Mouse (Mus musculus): ENCODE data around the gene Aox3. TPM values are rescaled to one million over a fixed set of nuclear protein-coding genes. Genes with fewer than 3 reads are reported as not detected.

The Aox3 gene
- polyA plus RNA-seq, 1 experiment from 2014 or later: 0.38 TPM

DNA sequence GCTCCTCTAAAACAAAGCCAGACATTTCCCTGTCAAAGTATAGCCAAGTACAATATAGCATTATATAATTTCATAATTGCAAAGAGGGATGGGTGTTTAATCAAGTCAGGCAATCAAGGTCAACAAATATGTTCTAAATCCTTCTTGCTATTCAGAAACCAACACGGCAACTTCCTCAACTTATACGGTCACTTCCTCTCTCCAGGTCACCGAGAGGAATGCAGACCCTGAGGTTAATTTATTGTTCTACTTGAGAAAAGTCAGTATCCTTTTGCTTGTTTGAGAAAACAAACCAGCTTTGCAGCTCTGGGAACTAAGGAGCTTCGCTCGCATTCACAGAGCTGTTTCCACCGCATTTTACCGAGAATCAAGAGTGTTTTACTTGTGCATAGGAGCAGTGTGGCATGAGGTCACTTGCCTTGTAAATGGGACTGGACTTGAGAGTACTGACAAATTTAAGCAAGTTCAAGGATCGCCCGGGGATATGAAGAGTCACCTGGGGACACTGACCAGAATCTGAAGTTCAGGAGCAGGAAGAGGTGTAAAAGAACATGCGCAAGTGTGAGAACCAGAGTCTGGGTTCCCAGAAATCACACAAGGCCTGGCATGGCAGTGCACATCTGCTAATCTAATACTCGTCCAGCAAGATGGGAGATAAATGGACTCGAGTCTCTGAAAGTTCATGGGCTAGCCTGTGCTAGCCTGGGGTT is 1.9 kb downstream of the Aox3 start:
- H3K4me3 ChIP-seq (ENCODE audit: low read length): no peak overlapping the region
- H3K9me3 ChIP-seq (ENCODE audit: control insufficient read depth, low read length): no peaks in the 10 kb centered on the region
- H3K4me1 ChIP-seq (ENCODE audit: control insufficient read depth, insufficient read depth, low read depth, low read length): no peaks in the 10 kb centered on the region
- 77% methylated on average over 12 of the region's 12 CpGs for WGBS
- H3K36me3 ChIP-seq (ENCODE audit: control insufficient read depth, insufficient read depth, low read length): no peaks in the 10 kb centered on the region
- no peak for ATAC-seq
- no peaks in the 10 kb centered on the region for H3K27me3 ChIP-seq (replicated peaks; ENCODE audit: control insufficient read depth, insufficient read depth, low read length)
- no peak overlapping the region for H3K27ac ChIP-seq (ENCODE audit: low read depth, low read length)
- no peak overlapping the region for H3K4me2 ChIP-seq (ENCODE audit: low read length)
- H3K9ac ChIP-seq (ENCODE audit: low read depth, low read length): no peak overlapping the region

DNA sequence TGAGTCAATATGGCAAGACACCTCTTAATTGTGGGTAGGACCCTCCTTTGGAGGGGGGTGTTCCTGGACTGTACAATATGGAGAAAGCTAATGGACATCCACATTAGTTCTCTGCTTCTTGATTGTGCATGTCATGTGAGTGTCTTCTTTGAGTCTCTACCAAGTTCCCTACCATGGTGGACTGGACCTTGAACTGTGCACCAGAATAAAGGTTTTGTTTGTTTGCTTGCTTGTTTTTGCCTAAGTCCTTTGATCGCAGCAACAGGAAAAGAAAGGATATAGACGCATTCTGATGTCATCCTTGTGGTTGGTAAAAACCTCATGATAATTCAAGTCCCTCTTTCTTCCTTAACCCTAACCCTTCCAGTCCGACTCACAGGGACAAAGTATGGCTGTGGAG is 5.3 kb downstream of the Aox3 start:
- ATAC-seq: no peak
- H3K27me3 ChIP-seq (replicated peaks; ENCODE audit: control insufficient read depth, insufficient read depth, low read length): no peaks in the 10 kb centered on the region
- H3K36me3 ChIP-seq (ENCODE audit: control insufficient read depth, insufficient read depth, low read length): no peaks in the 10 kb centered on the region
- H3K27ac ChIP-seq (ENCODE audit: low read depth, low read length): no peak overlapping the region
- no peak overlapping the region for H3K4me3 ChIP-seq (ENCODE audit: low read length)
- H3K9me3 ChIP-seq (ENCODE audit: control insufficient read depth, low read length): no peaks in the 10 kb centered on the region
- no peak overlapping the region for H3K9ac ChIP-seq (ENCODE audit: low read depth, low read length)
- H3K4me2 ChIP-seq (ENCODE audit: low read length): no peak overlapping the region
- H3K4me1 ChIP-seq (ENCODE audit: control insufficient read depth, insufficient read depth, low read depth, low read length): no peaks in the 10 kb centered on the region
- WGBS: 92% methylated on average over 3 of the region's 3 CpGs

DNA sequence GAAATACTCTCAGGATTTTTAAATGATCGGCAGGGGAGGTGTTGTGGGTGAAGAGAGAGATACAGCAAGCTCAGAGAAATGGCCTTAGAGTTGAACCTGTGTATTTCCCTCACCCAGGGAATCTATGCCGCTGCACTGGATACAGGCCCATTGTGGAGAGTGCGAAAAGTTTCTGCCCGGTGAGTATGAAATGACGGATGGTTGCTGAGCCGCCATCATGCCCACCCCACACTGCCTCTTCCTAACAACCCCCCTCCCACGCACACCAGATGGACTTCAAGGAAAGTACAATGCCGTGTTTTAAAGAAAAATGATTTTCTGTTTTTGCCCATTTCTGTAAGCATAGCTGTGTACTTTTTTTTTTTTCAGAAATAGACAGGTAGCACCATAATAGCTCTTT is 12.0 kb downstream of the Aox3 start:
- Histone ChIP-seq H3K9me3 (ENCODE audit: control insufficient read depth, low read length) (no peaks in the 10 kb centered on the region), H3K27ac (ENCODE audit: low read depth, low read length) (no peak overlapping the region), H3K4me2 (ENCODE audit: low read length) (no peak overlapping the region), H3K9ac (ENCODE audit: low read depth, low read length) (no peak overlapping the region), H3K36me3 (ENCODE audit: control insufficient read depth, insufficient read depth, low read length) (no peaks in the 10 kb centered on the region), H3K4me3 (ENCODE audit: low read length) (no peak overlapping the region), H3K27me3 (replicated peaks; ENCODE audit: control insufficient read depth, insufficient read depth, low read length) (no peaks in the 10 kb centered on the region), H3K4me1 (ENCODE audit: control insufficient read depth, insufficient read depth, low read depth, low read length) (no peaks in the 10 kb centered on the region)
- ATAC-seq: no peak
- 87% methylated on average over 8 of the region's 8 CpGs for WGBS

DNA sequence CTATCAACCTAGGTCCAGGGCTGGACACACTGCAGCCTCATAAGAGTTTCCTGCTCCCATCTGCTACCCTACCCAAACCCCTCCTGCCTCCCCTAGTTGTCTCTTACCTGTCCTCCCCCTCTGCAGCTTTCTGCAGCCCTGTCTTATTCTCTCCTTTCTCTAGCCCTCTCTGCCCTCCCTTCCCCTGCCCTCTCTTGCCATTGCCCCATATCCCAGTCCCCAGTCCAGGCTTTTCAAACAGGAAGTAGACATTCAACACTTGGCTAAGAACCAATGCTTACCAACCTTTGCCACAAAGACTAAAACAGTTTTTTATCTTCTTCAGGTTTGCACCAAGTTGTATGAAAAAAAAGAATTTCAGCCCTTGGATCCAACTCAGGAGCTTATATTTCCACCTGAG is 25.0 kb downstream of the Aox3 start:
- H3K27ac ChIP-seq (ENCODE audit: low read depth, low read length): no peak overlapping the region

DNA sequence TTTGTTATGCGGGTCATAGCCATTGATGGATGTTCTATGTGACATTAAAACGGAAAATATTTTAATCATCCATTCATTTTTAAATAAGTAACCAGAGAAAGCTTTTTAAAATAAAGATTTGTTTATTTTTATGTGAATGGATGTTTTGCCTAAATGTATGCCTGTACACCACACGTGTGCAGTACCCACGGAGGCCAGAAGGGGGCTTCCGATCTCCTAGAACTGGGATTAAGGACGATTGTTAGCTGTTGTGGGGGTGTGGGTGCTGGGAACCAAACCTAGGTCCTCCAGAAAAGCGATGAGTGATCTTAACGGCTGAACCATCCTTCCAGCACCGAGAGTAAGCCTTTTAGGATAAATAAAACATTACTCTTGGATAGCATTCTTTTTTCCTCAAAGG is 26.1 kb downstream of the Aox3 start:
- no peak overlapping the region for H3K9ac ChIP-seq (ENCODE audit: low read depth, low read length)
- 89% methylated on average over 9 of the region's 9 CpGs for WGBS
- H3K27ac ChIP-seq (ENCODE audit: low read depth, low read length): no peak overlapping the region
- H3K27me3 ChIP-seq (replicated peaks; ENCODE audit: control insufficient read depth, insufficient read depth, low read length): no peaks in the 10 kb centered on the region
- H3K4me3 ChIP-seq (ENCODE audit: low read length): no peak overlapping the region
- no peak for ATAC-seq
- no peaks in the 10 kb centered on the region for H3K36me3 ChIP-seq (ENCODE audit: control insufficient read depth, insufficient read depth, low read length)
- H3K4me2 ChIP-seq (ENCODE audit: low read length): no peak overlapping the region
- H3K4me1 ChIP-seq (ENCODE audit: control insufficient read depth, insufficient read depth, low read depth, low read length): no peaks in the 10 kb centered on the region
- H3K9me3 ChIP-seq (ENCODE audit: control insufficient read depth, low read length): no peaks in the 10 kb centered on the region

More for the DNA sequence above, 25.0 kb downstream of the Aox3 start:
- ATAC-seq: no peak
- Histone ChIP-seq H3K4me2 (ENCODE audit: low read length) (no peak overlapping the region), H3K9me3 (ENCODE audit: control insufficient read depth, low read length) (no peaks in the 10 kb centered on the region), H3K27me3 (replicated peaks; ENCODE audit: control insufficient read depth, insufficient read depth, low read length) (no peaks in the 10 kb centered on the region), H3K36me3 (ENCODE audit: control insufficient read depth, insufficient read depth, low read length) (no peaks in the 10 kb centered on the region), H3K4me3 (ENCODE audit: low read length) (no peak overlapping the region), H3K9ac (ENCODE audit: low read depth, low read length) (no peak overlapping the region), H3K4me1 (ENCODE audit: control insufficient read depth, insufficient read depth, low read depth, low read length) (no peaks in the 10 kb centered on the region)

DNA sequence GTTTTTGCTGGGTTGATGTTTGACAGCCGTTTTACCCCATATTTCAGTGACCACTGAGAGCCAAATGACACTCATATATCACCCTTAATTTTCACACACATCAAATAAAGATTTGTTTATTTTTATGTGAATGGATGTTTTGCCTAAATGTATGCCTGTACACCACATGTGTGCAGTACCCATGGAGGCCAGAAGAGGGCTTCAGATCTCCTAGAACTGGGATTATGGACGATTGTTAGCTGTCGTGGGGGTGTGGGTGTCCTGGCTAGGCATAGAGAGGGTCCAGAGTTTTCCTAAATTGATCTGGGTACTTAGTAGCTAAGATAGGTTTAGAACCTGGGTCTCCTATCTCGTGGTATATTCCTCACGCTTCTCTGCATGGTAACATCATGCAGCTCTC is 27.7 kb downstream of the Aox3 start:
- no peaks in the 10 kb centered on the region for H3K9me3 ChIP-seq (ENCODE audit: control insufficient read depth, low read length)
- WGBS: 93% methylated on average over 5 of the region's 5 CpGs
- no peak overlapping the region for H3K27ac ChIP-seq (ENCODE audit: low read depth, low read length)
- H3K4me3 ChIP-seq (ENCODE audit: low read length): no peak overlapping the region
- H3K36me3 ChIP-seq (ENCODE audit: control insufficient read depth, insufficient read depth, low read length): no peaks in the 10 kb centered on the region
- no peak for ATAC-seq
- no peak overlapping the region for H3K9ac ChIP-seq (ENCODE audit: low read depth, low read length)
- no peak overlapping the region for H3K4me2 ChIP-seq (ENCODE audit: low read length)
- H3K4me1 ChIP-seq (ENCODE audit: control insufficient read depth, insufficient read depth, low read depth, low read length): no peaks in the 10 kb centered on the region
- no peaks in the 10 kb centered on the region for H3K27me3 ChIP-seq (replicated peaks; ENCODE audit: control insufficient read depth, insufficient read depth, low read length)

DNA sequence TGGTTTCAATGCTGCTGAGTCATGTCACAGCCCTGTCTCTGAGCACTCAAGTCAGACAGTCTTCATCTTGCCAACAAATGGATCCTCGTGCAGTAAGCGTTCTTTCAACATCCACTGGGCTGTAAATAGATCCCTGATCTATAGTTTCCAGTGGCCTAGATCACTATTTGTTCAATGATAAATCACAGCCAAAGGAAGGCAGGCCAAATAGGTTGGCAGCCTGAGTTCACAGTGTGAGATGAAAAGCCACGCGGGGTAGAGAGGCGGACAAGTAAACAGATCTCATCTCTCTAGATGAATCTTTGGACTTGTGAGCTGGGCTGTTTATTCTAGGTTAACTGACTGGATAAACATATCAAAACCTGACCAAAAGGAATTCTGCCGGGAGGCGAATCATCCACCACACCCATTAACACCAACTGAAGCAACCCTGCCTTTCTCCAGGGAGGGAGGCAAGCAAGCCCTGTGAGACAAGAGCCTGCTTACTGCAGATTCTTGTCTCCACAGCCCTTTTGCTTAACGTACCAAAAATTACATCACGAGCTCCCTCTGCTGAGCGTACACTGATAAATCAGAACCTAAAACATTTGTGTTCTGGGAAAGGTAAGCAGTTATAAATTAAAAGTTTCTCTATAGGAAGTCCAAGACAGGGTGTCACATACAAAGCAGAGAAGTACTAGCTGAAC is 31.6 kb downstream of the Aox3 start:
- Histone ChIP-seq H3K27ac (ENCODE audit: low read depth, low read length) (no peak overlapping the region), H3K9ac (ENCODE audit: low read depth, low read length) (no peak overlapping the region)
- peak; percentile 67; the same call in 1 of the 2 replicates for ATAC-seq

DNA sequence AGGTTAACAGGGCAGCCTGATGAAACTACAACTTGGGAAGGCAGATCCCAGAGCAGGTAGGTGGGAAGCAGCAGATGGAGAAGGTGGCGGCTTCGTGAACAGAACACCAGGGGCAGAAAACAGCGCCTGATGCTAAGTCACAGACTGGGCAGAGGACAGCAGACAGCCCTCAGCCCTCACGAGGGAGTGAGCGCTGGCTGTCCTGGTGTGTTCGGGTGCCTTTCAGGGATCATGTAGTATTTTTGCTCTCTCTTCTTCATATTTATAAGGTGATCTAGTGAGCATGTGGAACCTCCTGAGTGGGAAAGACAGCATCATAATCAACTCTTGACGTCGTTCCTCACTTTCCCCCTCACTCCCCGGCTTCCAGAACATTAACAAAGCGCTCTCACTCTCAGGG is 33.1 kb downstream of the Aox3 start:
- Histone ChIP-seq H3K9ac (ENCODE audit: low read depth, low read length) (no peak overlapping the region), H3K36me3 (ENCODE audit: control insufficient read depth, insufficient read depth, low read length) (no peaks in the 10 kb centered on the region), H3K4me1 (ENCODE audit: control insufficient read depth, insufficient read depth, low read depth, low read length) (no peaks in the 10 kb centered on the region), H3K27me3 (replicated peaks; ENCODE audit: control insufficient read depth, insufficient read depth, low read length) (no peaks in the 10 kb centered on the region), H3K4me2 (ENCODE audit: low read length) (no peak overlapping the region), H3K27ac (ENCODE audit: low read depth, low read length) (no peak overlapping the region), H3K4me3 (ENCODE audit: low read length) (no peak overlapping the region), H3K9me3 (ENCODE audit: control insufficient read depth, low read length) (no peaks in the 10 kb centered on the region)
- no peak for ATAC-seq
- WGBS: 91% methylated on average over 10 of the region's 10 CpGs

More for the DNA sequence above, 31.6 kb downstream of the Aox3 start:
- Histone ChIP-seq H3K4me1 (ENCODE audit: control insufficient read depth, insufficient read depth, low read depth, low read length) (no peaks in the 10 kb centered on the region), H3K27me3 (replicated peaks; ENCODE audit: control insufficient read depth, insufficient read depth, low read length) (no peaks in the 10 kb centered on the region), H3K4me3 (ENCODE audit: low read length) (no peak overlapping the region), H3K36me3 (ENCODE audit: control insufficient read depth, insufficient read depth, low read length) (no peaks in the 10 kb centered on the region), H3K4me2 (ENCODE audit: low read length) (no peak overlapping the region), H3K9me3 (ENCODE audit: control insufficient read depth, low read length) (no peaks in the 10 kb centered on the region)
- 68% methylated on average over 10 of the region's 10 CpGs for WGBS

DNA sequence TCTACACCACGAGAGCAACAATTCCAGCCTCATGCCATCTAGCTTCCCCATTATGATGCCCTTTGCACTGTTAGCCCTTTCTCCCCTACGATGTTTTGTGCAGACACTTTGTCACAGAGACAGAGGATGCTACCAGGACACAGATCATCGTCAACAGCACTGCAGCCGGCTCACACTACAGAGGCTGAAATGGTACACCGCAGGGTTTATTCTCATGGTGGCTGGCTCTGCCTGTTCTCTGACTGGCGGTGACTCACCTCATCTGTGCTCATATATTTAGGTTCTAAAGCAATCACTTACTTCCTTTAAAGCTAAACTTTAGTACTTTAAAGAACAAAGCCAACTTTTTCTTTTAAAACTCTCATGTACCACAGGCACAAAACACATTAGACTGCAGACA is 34.8 kb downstream of the Aox3 start:
- Histone ChIP-seq H3K27me3 (replicated peaks; ENCODE audit: control insufficient read depth, insufficient read depth, low read length) (no peaks in the 10 kb centered on the region), H3K4me1 (ENCODE audit: control insufficient read depth, insufficient read depth, low read depth, low read length) (no peaks in the 10 kb centered on the region), H3K4me3 (ENCODE audit: low read length) (no peak overlapping the region), H3K27ac (ENCODE audit: low read depth, low read length) (no peak overlapping the region), H3K4me2 (ENCODE audit: low read length) (no peak overlapping the region), H3K9ac (ENCODE audit: low read depth, low read length) (no peak overlapping the region), H3K9me3 (ENCODE audit: control insufficient read depth, low read length) (no peaks in the 10 kb centered on the region), H3K36me3 (ENCODE audit: control insufficient read depth, insufficient read depth, low read length) (no peaks in the 10 kb centered on the region)
- no peak for ATAC-seq
- 82% methylated on average over 6 of the region's 6 CpGs for WGBS

Measured in hindbrain, embryonic 16.5 days (tissue).